Mouse (Mus musculus): ENCODE data around the gene Map4k1.

The Map4k1 gene

GRCm38 (mm10) chr7:28977556-28977955, 4.3 kb upstream of the Map4k1 start:
- DNase-seq (ENCODE audit: low read depth), result no peak

GRCm38 (mm10) chr7:28982274-28983013, 594 bp downstream of the Map4k1 start:
- no peak for DNase-seq (ENCODE audit: low read depth)

- no peak for DNase-seq (ENCODE audit: low read depth)
Observed at GRCm38 (mm10) chr7:28983141-28983564, 1.3 kb downstream of the Map4k1 start.

GRCm38 (mm10) chr7:28983849-28984248, 2.0 kb downstream of the Map4k1 start:
- DNase-seq (ENCODE audit: low read depth), result no peak

- DNase-seq (ENCODE audit: low read depth), result no peak
Observed at GRCm38 (mm10) chr7:28984452-28984851, 2.6 kb downstream of the Map4k1 start.

- no peak for DNase-seq (ENCODE audit: low read depth)
Observed at GRCm38 (mm10) chr7:28985207-28985606, 3.4 kb downstream of the Map4k1 start.

- no peak for DNase-seq (ENCODE audit: low read depth)
Observed at GRCm38 (mm10) chr7:28990766-28991273, 9.0 kb downstream of the Map4k1 start.

- DNase-seq (ENCODE audit: low read depth), result no peak
Observed at GRCm38 (mm10) chr7:28991616-28992015, 9.8 kb downstream of the Map4k1 start.

- DNase-seq (ENCODE audit: low read depth), result no peak
Observed at GRCm38 (mm10) chr7:28992997-28993396, 11.1 kb downstream of the Map4k1 start.

GRCm38 (mm10) chr7:28993402-28993801, 11.6 kb downstream of the Map4k1 start:
- DNase-seq (ENCODE audit: low read depth), result no peak

GRCm38 (mm10) chr7:29000651-29001605, 19.1 kb downstream of the Map4k1 start:
- peak; percentile 82 for DNase-seq (ENCODE audit: low read depth)

GRCm38 (mm10) chr7:29007224-29008101, 25.6 kb downstream of the Map4k1 start:
- no peak for DNase-seq (ENCODE audit: low read depth)

- DNase-seq (ENCODE audit: low read depth), result no peak
Observed at GRCm38 (mm10) chr7:29008171-29008570, 26.3 kb downstream of the Map4k1 start.

GRCm38 (mm10) chr7:29008714-29009113, 26.9 kb downstream of the Map4k1 start:
- DNase-seq (ENCODE audit: low read depth), result no peak

GRCm38 (mm10) chr7:29014984-29015383, 33.1 kb downstream of the Map4k1 start:
- no peak for DNase-seq (ENCODE audit: low read depth)

GRCm38 (mm10) chr7:29016440-29016839, 34.6 kb downstream of the Map4k1 start:
- DNase-seq (ENCODE audit: low read depth), result no peak

- DNase-seq (ENCODE audit: low read depth), result no peak
Observed at GRCm38 (mm10) chr7:29017222-29017621, 35.4 kb downstream of the Map4k1 start.

- DNase-seq (ENCODE audit: low read depth), result no peak
Observed at GRCm38 (mm10) chr7:29019447-29020220, 37.8 kb downstream of the Map4k1 start.

GRCm38 (mm10) chr7:29022479-29022878, 40.6 kb downstream of the Map4k1 start:
- DNase-seq (ENCODE audit: low read depth), result no peak

GRCm38 (mm10) chr7:29023514-29023913, 41.7 kb downstream of the Map4k1 start:
- no peak for DNase-seq (ENCODE audit: low read depth)

GRCm38 (mm10) chr7:29025566-29025965, 43.7 kb downstream of the Map4k1 start:
- no peak for DNase-seq (ENCODE audit: low read depth)

All from c-Kit-positive CD71-positive TER-119-negative erythroid progenitor cells, embryonic 14.5 days (primary cell).